ENCODE assay signal across 14 mouse cellular contexts in genomic region chr17:44350949-44351244, GRCm38 (mm10).
DNase-seq lines count a peak whose midpoint lies in the region; ATAC-seq and TF ChIP-seq lines count a peak whose summit lies in the region.
"Had no signal": no experiment of that assay in that cellular context is flagged by ENCODE, and none has a peak within 500 bp of the region (broad histone marks: within the 10 kb centered on the region; RNA-seq: fewer than 3 reads in every experiment).

No protein-coding gene starts in this region.

- no peak for TF ChIP-seq CTCF in liver, postnatal 0 days (IDR thresholded peaks at IDR 0.05; ENCODE audit: low read depth)

- WGBS in embryonic facial prominence, embryonic 15.5 days, result 68% methylated on average over 4 of the region's 4 CpGs
- WGBS in liver, postnatal 0 days (ENCODE audit: insufficient replicate concordance), result 70% methylated on average over 4 of the region's 4 CpGs

- H3K9ac ChIP-seq in embryonic facial prominence, embryonic 15.5 days, result no peak overlapping the region
- no peak overlapping the region for H3K9ac ChIP-seq in liver, postnatal 0 days (replicated peaks)
- H3K9ac ChIP-seq: liver, embryonic 14.5 days; midbrain, embryonic 15.5 days had no signal

- peak; percentile 47 to 59 for DNase-seq in cerebellum, postnatal 14 days
- DNase-seq in cerebellum, adult 9-10 months, result no peak
- DNase-seq in layer of hippocampus, postnatal 14 days (ENCODE audit: low spot score in 2 of 2), result peak; percentile 14 to 22
- no peak for DNase-seq in layer of hippocampus, postnatal 25 days (ENCODE audit: extremely low spot score in 1 of 2, low spot score in 1 of 2)
- no peak for DNase-seq in liver, postnatal 0 days
- DNase-seq in ovary, postnatal 10 days (ENCODE audit: low spot score), result no peak
- no peak for DNase-seq in right cerebral cortex, postnatal 4 days
- DNase-seq: layer of hippocampus, adult 9-11 months; right cerebral cortex, postnatal 25 days had no signal

- H3K27ac ChIP-seq in embryonic facial prominence, embryonic 15.5 days (replicated peaks), result no peak overlapping the region
- no peak overlapping the region for H3K27ac ChIP-seq in liver, postnatal 0 days (ENCODE audit: low read depth)
- H3K27ac ChIP-seq: liver, embryonic 14.5 days; midbrain, embryonic 15.5 days had no signal

- H3K9me3 ChIP-seq in embryonic facial prominence, embryonic 15.5 days (replicated peaks), result no peaks in the 10 kb centered on the region
- no peaks in the 10 kb centered on the region for H3K9me3 ChIP-seq in liver, postnatal 0 days (ENCODE audit: low read length)
- H3K9me3 ChIP-seq: midbrain, embryonic 15.5 days had no signal

- peak overlapping the region; percentile 36; the same call in 1 of the 2 replicates for H3K4me2 ChIP-seq in embryonic facial prominence, embryonic 15.5 days (replicated peaks)
- peak overlapping the region; percentile 45; the same call in 1 of the 2 replicates for H3K4me2 ChIP-seq in liver, postnatal 0 days (ENCODE audit: low read depth, low read length)

- TF ChIP-seq EP300 in liver, postnatal 0 days (IDR thresholded peaks at IDR 0.05; ENCODE audit: low read depth), result no peak

- ATAC-seq in embryonic facial prominence, embryonic 15.5 days (ENCODE audit: insufficient number of reproducible peaks, low FRiP score, low TSS enrichment, low read depth), result 0 out of 2 replicates have a peak, but pooled peaks have one; percentile 24
- no peak for ATAC-seq in liver, postnatal 0 days
- ATAC-seq: activated CD4-positive, CD25-positive, alpha-beta regulatory T cell, adult 4 months; midbrain, embryonic 15.5 days had no signal

- no peak overlapping the region for H3K4me3 ChIP-seq in embryonic facial prominence, embryonic 15.5 days (replicated peaks)
- no peak overlapping the region for H3K4me3 ChIP-seq in liver, postnatal 0 days (ENCODE audit: low read depth, low read length)
- H3K4me3 ChIP-seq: midbrain, embryonic 15.5 days had no signal

- H3K36me3 ChIP-seq in embryonic facial prominence, embryonic 15.5 days, result no peaks in the 10 kb centered on the region
- H3K36me3 ChIP-seq in liver, postnatal 0 days (replicated peaks; ENCODE audit: insufficient read depth, low read length), result no peaks in the 10 kb centered on the region
- H3K36me3 ChIP-seq: G1E; midbrain, embryonic 15.5 days had no signal

- no peaks in the 10 kb centered on the region; the same call in 1 of the 2 replicates for H3K4me1 ChIP-seq in embryonic facial prominence, embryonic 15.5 days
- H3K4me1 ChIP-seq in liver, postnatal 0 days (ENCODE audit: insufficient read depth), result peaks cover 3% of the 10 kb centered on the region; the same call in 1 of the 2 replicates

- no peaks in the 10 kb centered on the region for H3K27me3 ChIP-seq in embryonic facial prominence, embryonic 15.5 days
- H3K27me3 ChIP-seq in liver, postnatal 0 days (ENCODE audit: insufficient read depth, low read length), result no peaks in the 10 kb centered on the region
- H3K27me3 ChIP-seq: midbrain, embryonic 15.5 days had no signal

Comparison
In these comparisons a context has a peak if more than half of its experiments do, and no peak if none do; other contexts are left out.
1. DNase-seq: peak in cerebellum, postnatal 14 days (2 of 2) and layer of hippocampus, postnatal 14 days (2 of 2); none in cerebellum, adult 9-10 months (single experiment), layer of hippocampus, postnatal 25 days (0 of 2), liver, postnatal 0 days (single experiment), ovary, postnatal 10 days (single experiment) and right cerebral cortex, postnatal 4 days (single experiment).